Mouse (Mus musculus): Measurements from ENCODE around the gene Slc22a27. TPM values are rescaled to one million over a fixed set of nuclear protein-coding genes. Genes with fewer than 3 reads are reported as not detected.
"Not testable (repeated sequence)": the region's sequence is repeated elsewhere in the genome, so short reads cannot be mapped to it uniquely, and the experiment has no call there.

Slc22a27 gene
- polyA plus RNA-seq (2011; ENCODE audit: insufficient read length, low read depth, missing spikeins): not detected in 2 replicates

- H3K4me3 ChIP-seq (ENCODE audit: insufficient read depth, low read length); H3K27ac ChIP-seq (ENCODE audit: insufficient read depth, low read length); H3K4me1 ChIP-seq (ENCODE audit: control insufficient read depth, insufficient read depth, low read length): not testable (repeated sequence)
Observed at GRCm38 (mm10) chr19:7965927-7966326, at the start of gene Slc22a27. Gene Slc22a27, minus strand, starts transcription at chr19:7966027.

GRCm38 (mm10) chr19:8011596-8011995, 45.8 kb upstream of the Slc22a27 start:
- not testable (repeated sequence) for H3K4me3 ChIP-seq (ENCODE audit: insufficient read depth, low read length); H3K27ac ChIP-seq (ENCODE audit: insufficient read depth, low read length); H3K4me1 ChIP-seq (ENCODE audit: control insufficient read depth, insufficient read depth, low read length)

GRCm38 (mm10) chr19:8009086-8009485, 43.3 kb upstream of the Slc22a27 start:
- not testable (repeated sequence) for H3K27ac ChIP-seq (ENCODE audit: insufficient read depth, low read length); H3K4me1 ChIP-seq (ENCODE audit: control insufficient read depth, insufficient read depth, low read length); H3K4me3 ChIP-seq (ENCODE audit: insufficient read depth, low read length)

GRCm38 (mm10) chr19:7968703-7969102, 2.9 kb upstream of the Slc22a27 start:
- no peak for TF ChIP-seq CTCF (IDR thresholded peaks at IDR 0.05; ENCODE audit: borderline replicate concordance, insufficient read depth, low read length)
- TF ChIP-seq POLR2A (IDR thresholded peaks at IDR 0.05; ENCODE audit: low read depth, low read length): no peak
- Histone ChIP-seq H3K4me1 (ENCODE audit: control insufficient read depth, insufficient read depth, low read length) (no peaks in the 10 kb centered on the region), H3K27ac (ENCODE audit: insufficient read depth, low read length) (no peak overlapping the region), H3K4me3 (ENCODE audit: insufficient read depth, low read length) (no peak overlapping the region)

- H3K27ac ChIP-seq (ENCODE audit: insufficient read depth, low read length); H3K4me1 ChIP-seq (ENCODE audit: control insufficient read depth, insufficient read depth, low read length); H3K4me3 ChIP-seq (ENCODE audit: insufficient read depth, low read length): not testable (repeated sequence)
Observed at GRCm38 (mm10) chr19:7966550-7966949, 723 bp upstream of the Slc22a27 start.

- H3K27ac ChIP-seq (ENCODE audit: insufficient read depth, low read length); H3K4me3 ChIP-seq (ENCODE audit: insufficient read depth, low read length); H3K4me1 ChIP-seq (ENCODE audit: control insufficient read depth, insufficient read depth, low read length): not testable (repeated sequence)
Observed at GRCm38 (mm10) chr19:7939391-7939790, 26.4 kb downstream of the Slc22a27 start.

- TF ChIP-seq POLR2A (IDR thresholded peaks at IDR 0.05; ENCODE audit: low read depth, low read length) (no peak), CTCF (IDR thresholded peaks at IDR 0.05; ENCODE audit: borderline replicate concordance, insufficient read depth, low read length) (no peak)
- Histone ChIP-seq H3K4me1 (ENCODE audit: control insufficient read depth, insufficient read depth, low read length) (no peaks in the 10 kb centered on the region), H3K4me3 (ENCODE audit: insufficient read depth, low read length) (no peak overlapping the region), H3K27ac (ENCODE audit: insufficient read depth, low read length) (no peak overlapping the region)
Observed at GRCm38 (mm10) chr19:7876626-7877025, 89.2 kb downstream of the Slc22a27 start.

GRCm38 (mm10) chr19:7829851-7830250, 136.0 kb downstream of the Slc22a27 start:
- no peak overlapping the region for H3K4me3 ChIP-seq (ENCODE audit: insufficient read depth, low read length)
- H3K27ac ChIP-seq (ENCODE audit: insufficient read depth, low read length): no peak overlapping the region
- H3K4me1 ChIP-seq (ENCODE audit: control insufficient read depth, insufficient read depth, low read length): no peaks in the 10 kb centered on the region
- TF ChIP-seq POLR2A (IDR thresholded peaks at IDR 0.05; ENCODE audit: low read depth, low read length): no peak
- no peak for TF ChIP-seq CTCF (IDR thresholded peaks at IDR 0.05; ENCODE audit: borderline replicate concordance, insufficient read depth, low read length)

Other genes starting within 250 kb of the Slc22a27 start
- gene Slc22a26, start 163.4 kb downstream of the Slc22a27 start, polyA plus RNA-seq (2011; ENCODE audit: insufficient read length, low read depth, missing spikeins): not detected in 2 replicates
- not detected in 2 replicates for gene Slc22a28, start 166.0 kb upstream of the Slc22a27 start, polyA plus RNA-seq (2011; ENCODE audit: insufficient read length, low read depth, missing spikeins)